Mouse (Mus musculus): ENCODE results near the gene Panx1. TPM values are rescaled to one million over a fixed set of nuclear protein-coding genes. Genes with fewer than 3 reads are reported as not detected.

The Panx1 gene
- polyA plus RNA-seq, 1 experiment, result 42.8 TPM

DNA sequence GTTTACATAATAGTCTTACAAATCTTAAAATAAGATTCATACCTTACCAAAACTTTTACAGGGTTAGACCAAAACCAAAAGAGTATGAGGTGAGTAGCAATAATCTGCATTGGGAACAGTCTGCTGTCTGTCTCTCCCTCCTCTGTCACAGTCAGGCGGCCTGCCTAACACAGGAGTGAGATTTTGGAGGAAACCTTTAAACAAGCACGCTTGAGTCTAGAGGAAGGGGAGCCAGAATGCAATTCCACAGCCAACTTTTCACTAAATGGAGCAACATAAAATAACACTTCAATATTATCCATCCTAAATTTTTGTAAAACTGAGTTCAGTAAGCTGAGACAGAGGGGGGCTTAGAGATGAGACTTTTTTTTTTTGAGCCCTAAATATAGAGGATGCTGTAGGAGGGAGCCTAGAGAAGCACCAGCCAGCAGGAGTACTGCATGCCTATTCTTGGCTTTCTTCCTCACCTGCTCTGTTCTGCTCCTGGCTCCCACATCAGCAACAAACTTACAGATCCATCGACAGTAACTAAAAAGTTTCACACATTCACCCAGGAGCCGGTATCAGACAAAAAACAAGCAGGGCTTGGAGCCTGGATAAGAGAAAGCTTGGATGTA, 63.6 kb downstream of the Panx1 start:
- TF ChIP-seq FOSL1 (IDR thresholded peaks at IDR 0.05; ENCODE audit: insufficient read depth, low read length, poor library complexity, severe bottlenecking), result no peak
- Histone ChIP-seq H3ac (ENCODE audit: control insufficient read depth, insufficient read length, low read depth) (no peak overlapping the region), H3K4me3 (ENCODE audit: insufficient read depth, poor library complexity, severe bottlenecking) (no peak overlapping the region), H3K79me3 (ENCODE audit: low read depth) (no peaks in the 10 kb centered on the region), H3K27me3 (ENCODE audit: control insufficient read depth, insufficient read depth, insufficient read length) (peaks cover 4% of the 10 kb centered on the region), H3K36me3 (ENCODE audit: control insufficient read depth, insufficient read depth) (no peaks in the 10 kb centered on the region), H3K79me2 (ENCODE audit: control insufficient read depth, insufficient read depth) (no peaks in the 10 kb centered on the region)

- H3K79me3 ChIP-seq (ENCODE audit: low read depth), result no peaks in the 10 kb centered on the region
- no peaks in the 10 kb centered on the region for H3K79me2 ChIP-seq (ENCODE audit: control insufficient read depth, insufficient read depth)
- no peaks in the 10 kb centered on the region for H3K27me3 ChIP-seq (ENCODE audit: control insufficient read depth, insufficient read depth, insufficient read length)
- TF ChIP-seq MAX (IDR thresholded peaks at IDR 0.05), result no peak
- no peak for TF ChIP-seq CEBPB (IDR thresholded peaks at IDR 0.05; ENCODE audit: low read depth)
- no peak for TF ChIP-seq USF1 (IDR thresholded peaks at IDR 0.05; ENCODE audit: low read depth)
- TF ChIP-seq MYOD1 (IDR thresholded peaks at IDR 0.05; ENCODE audit: control insufficient read depth, insufficient read length, low read depth), result no peak
- no peak for TF ChIP-seq MYOG (IDR thresholded peaks at IDR 0.05; ENCODE audit: control insufficient read depth, extremely low read depth, insufficient read length)
- no peak for TF ChIP-seq CTCF (IDR thresholded peaks at IDR 0.05; ENCODE audit: control insufficient read depth, insufficient read depth, insufficient read length)
- no peak for TF ChIP-seq FOSL1 (IDR thresholded peaks at IDR 0.05; ENCODE audit: insufficient read depth, low read length, poor library complexity, severe bottlenecking)
- H3K36me3 ChIP-seq (ENCODE audit: control insufficient read depth, insufficient read depth), result no peaks in the 10 kb centered on the region
- no peak overlapping the region for H3K4me3 ChIP-seq (ENCODE audit: insufficient read depth, poor library complexity, severe bottlenecking)
- H3ac ChIP-seq (ENCODE audit: control insufficient read depth, insufficient read length, low read depth), result no peak overlapping the region
Observed at GRCm38 (mm10) chr9:14974251-14975232, 70.7 kb downstream of the Panx1 start.

- Histone ChIP-seq H3K27me3 (ENCODE audit: control insufficient read depth, insufficient read depth, insufficient read length) (no peaks in the 10 kb centered on the region), H3ac (ENCODE audit: control insufficient read depth, insufficient read length, low read depth) (no peak overlapping the region), H3K79me3 (ENCODE audit: low read depth) (no peaks in the 10 kb centered on the region), H3K36me3 (ENCODE audit: control insufficient read depth, insufficient read depth) (no peaks in the 10 kb centered on the region), H3K79me2 (ENCODE audit: control insufficient read depth, insufficient read depth) (no peaks in the 10 kb centered on the region), H3K4me3 (ENCODE audit: insufficient read depth, poor library complexity, severe bottlenecking) (no peak overlapping the region)
- TF ChIP-seq MYOG (IDR thresholded peaks at IDR 0.05; ENCODE audit: control insufficient read depth, extremely low read depth, insufficient read length) (no peak), MYOD1 (IDR thresholded peaks at IDR 0.05; ENCODE audit: control insufficient read depth, insufficient read length, low read depth) (no peak), CTCF (IDR thresholded peaks at IDR 0.05; ENCODE audit: control insufficient read depth, insufficient read depth, insufficient read length) (no peak), USF1 (IDR thresholded peaks at IDR 0.05; ENCODE audit: low read depth) (no peak), MAX (IDR thresholded peaks at IDR 0.05) (no peak), FOSL1 (IDR thresholded peaks at IDR 0.05; ENCODE audit: insufficient read depth, low read length, poor library complexity, severe bottlenecking) (no peak), CEBPB (IDR thresholded peaks at IDR 0.05; ENCODE audit: low read depth) (no peak)
Observed at GRCm38 (mm10) chr9:14973762-14974161, 71.5 kb downstream of the Panx1 start.

DNA sequence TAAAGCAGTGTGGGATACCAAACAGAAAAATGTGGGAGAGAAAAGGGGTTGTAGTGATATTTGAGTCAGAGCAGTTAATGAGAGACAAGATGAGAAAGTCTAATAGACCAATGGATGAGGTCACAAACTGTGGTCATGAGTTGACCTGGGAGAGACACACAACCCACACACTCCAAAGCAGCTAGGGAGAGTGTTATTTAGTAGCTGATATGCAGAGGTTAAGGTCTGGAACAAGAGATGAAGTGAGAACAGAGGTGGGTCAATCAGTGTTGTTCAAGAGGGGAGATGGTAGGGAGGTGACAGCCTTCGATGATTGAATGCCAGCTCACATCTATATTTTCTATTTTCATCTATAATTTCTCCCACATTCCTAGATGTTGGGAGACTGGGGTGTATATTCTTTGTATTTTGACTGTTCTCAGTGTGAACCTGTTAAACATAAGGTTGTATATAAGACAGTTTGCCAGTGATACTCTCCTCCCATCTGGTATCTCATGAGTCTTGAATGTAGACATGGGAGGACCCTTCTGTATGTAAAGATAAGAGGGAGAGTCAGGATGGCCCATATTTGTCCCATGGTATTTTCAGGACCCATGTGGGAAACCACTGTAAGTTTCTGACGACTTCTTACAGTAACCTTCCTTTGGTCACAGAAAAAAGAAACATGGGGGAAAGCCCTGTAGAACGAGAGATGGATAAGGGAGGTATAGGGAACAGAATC, 74.3 kb downstream of the Panx1 start:
- H3K79me2 ChIP-seq (ENCODE audit: control insufficient read depth, insufficient read depth), result no peaks in the 10 kb centered on the region
- no peak overlapping the region for H3ac ChIP-seq (ENCODE audit: control insufficient read depth, insufficient read length, low read depth)
- no peaks in the 10 kb centered on the region for H3K79me3 ChIP-seq (ENCODE audit: low read depth)
- H3K4me3 ChIP-seq (ENCODE audit: insufficient read depth, poor library complexity, severe bottlenecking), result no peak overlapping the region
- TF ChIP-seq USF1 (IDR thresholded peaks at IDR 0.05; ENCODE audit: low read depth) (no peak), MYOG (IDR thresholded peaks at IDR 0.05; ENCODE audit: control insufficient read depth, extremely low read depth, insufficient read length) (no peak), CTCF (IDR thresholded peaks at IDR 0.05; ENCODE audit: control insufficient read depth, insufficient read depth, insufficient read length) (no peak), MAX (IDR thresholded peaks at IDR 0.05) (no peak), MYOD1 (IDR thresholded peaks at IDR 0.05; ENCODE audit: control insufficient read depth, insufficient read length, low read depth) (no peak), FOSL1 (IDR thresholded peaks at IDR 0.05; ENCODE audit: insufficient read depth, low read length, poor library complexity, severe bottlenecking) (no peak), CEBPB (IDR thresholded peaks at IDR 0.05; ENCODE audit: low read depth) (no peak)
- no peaks in the 10 kb centered on the region for H3K27me3 ChIP-seq (ENCODE audit: control insufficient read depth, insufficient read depth, insufficient read length)
- H3K36me3 ChIP-seq (ENCODE audit: control insufficient read depth, insufficient read depth), result no peaks in the 10 kb centered on the region

GRCm38 (mm10) chr9:14970211-14970610, 75.1 kb downstream of the Panx1 start:
- Histone ChIP-seq H3K4me3 (ENCODE audit: insufficient read depth, poor library complexity, severe bottlenecking) (no peak overlapping the region), H3K27me3 (ENCODE audit: control insufficient read depth, insufficient read depth, insufficient read length) (no peaks in the 10 kb centered on the region), H3K36me3 (ENCODE audit: control insufficient read depth, insufficient read depth) (no peaks in the 10 kb centered on the region), H3K79me2 (ENCODE audit: control insufficient read depth, insufficient read depth) (no peaks in the 10 kb centered on the region), H3K79me3 (ENCODE audit: low read depth) (no peaks in the 10 kb centered on the region), H3ac (ENCODE audit: control insufficient read depth, insufficient read length, low read depth) (no peak overlapping the region)
- peak; percentile 72 for TF ChIP-seq MYOD1 (IDR thresholded peaks at IDR 0.05; ENCODE audit: control insufficient read depth, insufficient read length, low read depth)
- no peak for TF ChIP-seq USF1 (IDR thresholded peaks at IDR 0.05; ENCODE audit: low read depth)
